Mouse (Mus musculus) forebrain, embryonic 16.5 days (tissue): ENCODE results near the gene Asb1. TPM values are rescaled to one million over a fixed set of nuclear protein-coding genes. Genes with fewer than 3 reads are reported as not detected.

Experiments
- ATAC-seq: fragments of 200-750 bp; cut with Nextera tagmentation; 2 replicates; pipeline ENCODE4 v1.8.0; 2017; ENCODE audit warnings: mild to moderate bottlenecking, moderate library complexity
- H3K27ac ChIP-seq: fragments of 300-500 bp; sonication (generic); 2 replicates; pipeline ENCODE4 v1.5.1; 2014; ENCODE audit warnings: low read length, control low read depth
- H3K27me3 ChIP-seq: fragments of 300-500 bp; sonication (generic); replicated peaks from 2 replicates; pipeline ENCODE4 v1.6.1; 2014; ENCODE audit warnings: low read length; ENCODE audit not compliant: control insufficient read depth, insufficient read depth
- H3K36me3 ChIP-seq: fragments of 300-500 bp; sonication (generic); 2 replicates; pipeline ENCODE4 v1.6.1; 2014; ENCODE audit not compliant: control insufficient read depth, insufficient read depth
- H3K4me1 ChIP-seq: fragments of 300-500 bp; sonication (generic); replicated peaks from 2 replicates; pipeline ENCODE4 v1.6.1; 2014; ENCODE audit warnings: low read length; ENCODE audit not compliant: control insufficient read depth, insufficient read depth
- H3K4me2 ChIP-seq: fragments of 300-500 bp; sonication (generic); 2 replicates; pipeline ENCODE4 v1.6.1; 2014; ENCODE audit warnings: mild to moderate bottlenecking, low read length, control low read depth
- H3K4me3 ChIP-seq: fragments of 300-500 bp; sonication (generic); replicated peaks from 2 replicates; pipeline ENCODE4 v1.5.1; 2014; ENCODE audit warnings: mild to moderate bottlenecking, low read length, control low read depth
- H3K9ac ChIP-seq: fragments of 300-500 bp; sonication (generic); replicated peaks from 2 replicates; pipeline ENCODE4 v1.6.1; 2014; ENCODE audit warnings: low read depth, low read length, control low read depth
- H3K9me3 ChIP-seq: fragments of 300-500 bp; sonication (generic); 2 replicates; pipeline ENCODE4 v1.6.1; 2016; ENCODE audit warnings: low read length; ENCODE audit not compliant: control insufficient read depth
- WGBS: fragments of 180-500 bp; shearing (Covaris S2); extraction: QIAGEN DNeasy Blood & Tissue Kit; methylation state at CpG from one replicate; pipeline ENCODE4 v1.1.7; 2014; 5-methylcytosine and 5-hydroxymethylcytosine counted together
- polyA plus RNA-seq: library from polyadenylated mRNA; unstranded; fragments of >200 nt; fragmentation: Nextera tagmentation; extraction: Ambion mirVana; gene quantifications from 2 replicates; pipeline ENCODE4 v1.2.1, GENCODE M21; 2015

Asb1 gene
- polyA plus RNA-seq, 1 experiment from 2014 or later = 14.1 TPM

- Histone ChIP-seq H3K27me3 (no peaks in the 10 kb centered on the region), H3K4me3 (no peak overlapping the region), H3K9me3 (no peaks in the 10 kb centered on the region), H3K36me3 (peaks cover 18% of the 10 kb centered on the region; the same call in 1 of the 2 replicates), H3K4me1 (no peaks in the 10 kb centered on the region), H3K27ac (no peak overlapping the region), H3K4me2 (no peak overlapping the region), H3K9ac (no peak overlapping the region)
- ATAC-seq = peak; percentile 78; the same call in 1 of the 2 replicates
- WGBS = 12% methylated on average over 10 of the region's 10 CpGs
Observed at GRCm38 (mm10) chr1:91523759-91524158, 16.6 kb upstream of the Asb1 start.

- Histone ChIP-seq H3K27ac (no peak overlapping the region), H3K36me3 (peaks cover 15% of the 10 kb centered on the region; the same call in 1 of the 2 replicates), H3K4me3 (no peak overlapping the region), H3K4me2 (no peak overlapping the region), H3K9me3 (no peaks in the 10 kb centered on the region), H3K9ac (no peak overlapping the region), H3K27me3 (no peaks in the 10 kb centered on the region), H3K4me1 (no peaks in the 10 kb centered on the region)
- no peak for ATAC-seq
- WGBS = 90% methylated on average over 14 of the region's 14 CpGs
Observed at GRCm38 (mm10) chr1:91525838-91526237, 14.5 kb upstream of the Asb1 start.

- H3K36me3 ChIP-seq = peaks cover 11% of the 10 kb centered on the region; the same call in 1 of the 2 replicates
- H3K27ac ChIP-seq = no peak overlapping the region
- no peaks in the 10 kb centered on the region for H3K9me3 ChIP-seq
- H3K4me3 ChIP-seq = no peak overlapping the region
- no peak overlapping the region for H3K9ac ChIP-seq
- H3K4me2 ChIP-seq = no peak overlapping the region
- H3K4me1 ChIP-seq = no peaks in the 10 kb centered on the region
- H3K27me3 ChIP-seq = no peaks in the 10 kb centered on the region
- ATAC-seq = no peak
- WGBS = 91% methylated on average over 9 of the region's 9 CpGs
Observed at GRCm38 (mm10) chr1:91530166-91530565, 10.2 kb upstream of the Asb1 start.

- Histone ChIP-seq H3K36me3 (peaks cover 8% of the 10 kb centered on the region; the same call in 1 of the 2 replicates), H3K4me2 (no peak overlapping the region), H3K9me3 (no peaks in the 10 kb centered on the region), H3K9ac (no peak overlapping the region), H3K27me3 (peaks cover 3% of the 10 kb centered on the region; the same call in 1 of the 2 replicates), H3K27ac (no peak overlapping the region), H3K4me1 (no peaks in the 10 kb centered on the region), H3K4me3 (no peak overlapping the region)
- WGBS = 86% methylated on average over 4 of the region's 4 CpGs
- no peak for ATAC-seq
Observed at GRCm38 (mm10) chr1:91532243-91532642, 8.1 kb upstream of the Asb1 start.

- no peak overlapping the region for H3K4me2 ChIP-seq
- H3K27me3 ChIP-seq = peaks cover 6% of the 10 kb centered on the region
- H3K27ac ChIP-seq = no peak overlapping the region
- H3K4me1 ChIP-seq = no peaks in the 10 kb centered on the region
- ATAC-seq = no peak
- H3K4me3 ChIP-seq = no peak overlapping the region
- H3K9me3 ChIP-seq = no peaks in the 10 kb centered on the region
- 91% methylated on average over 5 of the region's 5 CpGs for WGBS
- H3K9ac ChIP-seq = no peak overlapping the region
- 0 out of 2 replicates have a peak, but pooled peaks cover 3% of the 10 kb centered on the region for H3K36me3 ChIP-seq
Observed at GRCm38 (mm10) chr1:91532892-91533291, 7.5 kb upstream of the Asb1 start.

- H3K4me1 ChIP-seq = no peaks in the 10 kb centered on the region
- no peak overlapping the region for H3K27ac ChIP-seq
- no peak overlapping the region for H3K4me2 ChIP-seq
- no peaks in the 10 kb centered on the region for H3K9me3 ChIP-seq
- peaks cover 8% of the 10 kb centered on the region for H3K27me3 ChIP-seq
- H3K4me3 ChIP-seq = no peak overlapping the region
- no peak overlapping the region for H3K9ac ChIP-seq
- ATAC-seq = no peak
- no peaks in the 10 kb centered on the region for H3K36me3 ChIP-seq
- WGBS = 78% methylated on average over 2 of the region's 2 CpGs
Observed at GRCm38 (mm10) chr1:91533483-91533882, 6.9 kb upstream of the Asb1 start.

GRCm38 (mm10) chr1:91533961-91534723 is 6.2 kb upstream of the Asb1 start:
- Histone ChIP-seq H3K27ac (no peak overlapping the region), H3K9me3 (no peaks in the 10 kb centered on the region), H3K9ac (no peak overlapping the region), H3K4me3 (no peak overlapping the region), H3K36me3 (no peaks in the 10 kb centered on the region), H3K27me3 (peaks cover 10% of the 10 kb centered on the region), H3K4me2 (no peak overlapping the region), H3K4me1 (no peaks in the 10 kb centered on the region)
- no peak for ATAC-seq
- WGBS = 80% methylated on average over 19 of the region's 19 CpGs

GRCm38 (mm10) chr1:91537786-91538569 is 2.4 kb upstream of the Asb1 start:
- H3K4me2 ChIP-seq = no peak overlapping the region
- no peak overlapping the region for H3K4me3 ChIP-seq
- no peak for ATAC-seq
- WGBS = 28% methylated on average over 13 of the region's 22 CpGs
- no peaks in the 10 kb centered on the region for H3K36me3 ChIP-seq
- no peak overlapping the region for H3K9ac ChIP-seq
- H3K9me3 ChIP-seq = no peaks in the 10 kb centered on the region
- H3K4me1 ChIP-seq = peaks cover 18% of the 10 kb centered on the region
- H3K27ac ChIP-seq = no peak overlapping the region
- H3K27me3 ChIP-seq = peaks cover 16% of the 10 kb centered on the region

GRCm38 (mm10) chr1:91538570-91538929 is 1.8 kb upstream of the Asb1 start:
- no peak overlapping the region for H3K27ac ChIP-seq
- no peak overlapping the region for H3K9ac ChIP-seq
- ATAC-seq = no peak
- H3K36me3 ChIP-seq = no peaks in the 10 kb centered on the region
- WGBS = 22% methylated on average over 1 of the region's 1 CpGs
- peaks cover 18% of the 10 kb centered on the region for H3K4me1 ChIP-seq
- peaks cover 16% of the 10 kb centered on the region for H3K27me3 ChIP-seq
- no peak overlapping the region for H3K4me2 ChIP-seq
- H3K9me3 ChIP-seq = no peaks in the 10 kb centered on the region
- H3K4me3 ChIP-seq = no peak overlapping the region
